Mouse (Mus musculus) heart, embryonic 14.5 days (tissue): ENCODE results near the gene Fzr1. TPM values are rescaled to one million over a fixed set of nuclear protein-coding genes. Genes with fewer than 3 reads are reported as not detected.
A peak's percentile ranks its signal among the peaks of the same experiment; 100 is the strongest.

Source experiments
- ATAC-seq: fragments of 200-750 bp; cut with Nextera tagmentation; 2 replicates; pipeline ENCODE4 v1.8.0; 2017; ENCODE audit warnings: low read depth, moderate TSS enrichment; ENCODE audit not compliant: insufficient number of reproducible peaks, insufficient read depth, low FRiP score
- H3K27ac ChIP-seq, 2 experiments: fragments of 200-500 bp in 1 of 2; fragments of 300-500 bp in 1 of 2; sonication (generic) in 1 of 2; replicated peaks in 1 of 2; 2 replicates each; pipeline ENCODE4 v1.5.1; 2012 to 2014; ENCODE audit warnings: low read depth in 2 of 2, low read length in 2 of 2, control low read depth in 1 of 2, mild to moderate bottlenecking in 1 of 2, mixed read lengths in 1 of 2; ENCODE audit not compliant: control insufficient read depth in 1 of 2, insufficient read depth in 1 of 2
- H3K27me3 ChIP-seq: fragments of 300-500 bp; sonication (generic); 2 replicates; pipeline ENCODE4 v1.6.1; 2014; ENCODE audit warnings: mild to moderate bottlenecking, low read length, control low read depth; ENCODE audit not compliant: control insufficient read depth, insufficient read depth
- H3K36me3 ChIP-seq: fragments of 300-500 bp; sonication (generic); 2 replicates; pipeline ENCODE4 v1.6.1; 2014; ENCODE audit warnings: mild to moderate bottlenecking, control low read depth, low read length, mixed read lengths; ENCODE audit not compliant: control insufficient read depth, insufficient read depth
- H3K4me1 ChIP-seq, 2 experiments: fragments of 200-500 bp in 1 of 2; fragments of 300-500 bp in 1 of 2; sonication (generic) in 1 of 2; 2 replicates each; pipeline ENCODE4 v1.6.1; 2012 to 2014; ENCODE audit warnings: low read length in 2 of 2, control low read depth in 1 of 2, mixed read lengths in 1 of 2; ENCODE audit not compliant: control insufficient read depth in 2 of 2, insufficient read depth in 2 of 2
- H3K4me2 ChIP-seq: fragments of 300-500 bp; sonication (generic); 2 replicates; pipeline ENCODE4 v1.6.1; 2014; ENCODE audit warnings: mild to moderate bottlenecking, low read length
- H3K4me3 ChIP-seq, 2 experiments: fragments of 200-500 bp in 1 of 2; fragments of 300-500 bp in 1 of 2; sonication (generic) in 1 of 2; 2 replicates each; pipeline ENCODE4 v1.5.1; 2012 to 2014; ENCODE audit warnings: low read length in 2 of 2, mild to moderate bottlenecking in 2 of 2, control low read depth in 1 of 2, low read depth in 1 of 2, moderate library complexity in 1 of 2; ENCODE audit not compliant: control insufficient read depth in 1 of 2, insufficient read depth in 1 of 2
- H3K9ac ChIP-seq: fragments of 300-500 bp; sonication (generic); 2 replicates; pipeline ENCODE4 v1.6.1; 2014; ENCODE audit warnings: mild to moderate bottlenecking, low read length
- H3K9me3 ChIP-seq: fragments of 300-500 bp; sonication (generic); 2 replicates; pipeline ENCODE4 v1.6.1; 2016; ENCODE audit warnings: low read length, control low read depth; ENCODE audit not compliant: control insufficient read depth
- WGBS: fragments of 180-500 bp; shearing (Covaris S2); extraction: QIAGEN DNeasy Blood & Tissue Kit; methylation state at CpG from one replicate; pipeline ENCODE4 v1.1.7; 2014; 5-methylcytosine and 5-hydroxymethylcytosine counted together
- polyA plus RNA-seq: library from polyadenylated mRNA; unstranded; fragments of >200 nt; fragmentation: Nextera tagmentation; extraction: Ambion mirVana; gene quantifications from 2 replicates; pipeline ENCODE4 v1.2.1, GENCODE M21; 2014

Gene Fzr1
- polyA plus RNA-seq, 1 experiment from 2014 or later, result 64.6 TPM

GRCm38 (mm10) chr10:81334324-81334723, 44.0 kb downstream of the Fzr1 start:
- Histone ChIP-seq H3K36me3 (peaks cover 3% of the 10 kb centered on the region; the same call in 1 of the 2 replicates), H3K4me2 (no peak overlapping the region), H3K27me3 (no peaks in the 10 kb centered on the region; the same call in 1 of the 2 replicates), H3K4me1 (peaks cover 26 to 28% of the 10 kb centered on the region in 2 experiments), H3K27ac (no peak overlapping the region), H3K4me3 (no peak overlapping the region), H3K9me3 (no peaks in the 10 kb centered on the region), H3K9ac (no peak overlapping the region)
- no peak for ATAC-seq
- WGBS, result 78% methylated on average over 11 of the region's 11 CpGs

- Histone ChIP-seq H3K9me3 (no peaks in the 10 kb centered on the region), H3K27me3 (no peaks in the 10 kb centered on the region), H3K36me3 (peaks cover 4% of the 10 kb centered on the region), H3K4me3 (no peak overlapping the region), H3K27ac (no peak overlapping the region), H3K4me2 (peak overlapping the region; percentile 35), H3K4me1 (peaks cover 43 to 44% of the 10 kb centered on the region in 2 experiments), H3K9ac (peak overlapping the region; percentile 26; the same call in 1 of the 2 replicates)
- 34% methylated on average over 29 of the region's 29 CpGs for WGBS
- ATAC-seq, result no peak
These were observed 46.0 kb downstream of the Fzr1 start for GRCm38 (mm10) chr10:81332277-81332676.

DNA sequence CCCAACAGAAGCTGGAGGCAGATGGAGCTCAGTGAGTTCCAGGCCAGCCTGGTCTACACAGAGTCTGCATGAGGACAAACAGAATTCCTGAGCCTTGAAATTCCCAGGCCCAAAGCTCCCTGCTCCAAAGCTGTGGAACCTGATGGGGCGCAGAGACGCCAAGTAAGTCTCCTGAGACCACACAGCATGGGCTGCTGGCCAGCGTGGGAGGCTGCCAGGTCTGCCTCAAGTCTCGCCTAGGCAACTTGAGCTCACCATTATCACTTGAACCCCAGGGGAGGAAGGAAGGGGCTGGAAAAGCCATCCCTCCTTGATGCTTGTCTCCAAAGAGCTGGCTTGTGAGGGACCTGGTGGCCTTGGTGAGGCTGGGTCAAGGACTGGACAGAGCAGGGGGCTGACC, 48.3 kb downstream of the Fzr1 start:
- H3K4me1 ChIP-seq, result peaks cover 37 to 40% of the 10 kb centered on the region in 2 experiments
- H3K4me3 ChIP-seq, result peak overlapping the region; percentile 4 to 7; a peak in 2 of 4 replicates
- H3K4me2 ChIP-seq, result peak overlapping the region; percentile 52
- peak overlapping the region; percentile 58; the same call in 1 of the 2 replicates for H3K9ac ChIP-seq
- WGBS, result 36% methylated on average over 4 of the region's 4 CpGs
- ATAC-seq, result no peak
- peak overlapping the region; percentile 93 to 96 for H3K27ac ChIP-seq
- no peaks in the 10 kb centered on the region for H3K27me3 ChIP-seq
- peaks cover 26% of the 10 kb centered on the region for H3K36me3 ChIP-seq
- no peaks in the 10 kb centered on the region for H3K9me3 ChIP-seq

DNA sequence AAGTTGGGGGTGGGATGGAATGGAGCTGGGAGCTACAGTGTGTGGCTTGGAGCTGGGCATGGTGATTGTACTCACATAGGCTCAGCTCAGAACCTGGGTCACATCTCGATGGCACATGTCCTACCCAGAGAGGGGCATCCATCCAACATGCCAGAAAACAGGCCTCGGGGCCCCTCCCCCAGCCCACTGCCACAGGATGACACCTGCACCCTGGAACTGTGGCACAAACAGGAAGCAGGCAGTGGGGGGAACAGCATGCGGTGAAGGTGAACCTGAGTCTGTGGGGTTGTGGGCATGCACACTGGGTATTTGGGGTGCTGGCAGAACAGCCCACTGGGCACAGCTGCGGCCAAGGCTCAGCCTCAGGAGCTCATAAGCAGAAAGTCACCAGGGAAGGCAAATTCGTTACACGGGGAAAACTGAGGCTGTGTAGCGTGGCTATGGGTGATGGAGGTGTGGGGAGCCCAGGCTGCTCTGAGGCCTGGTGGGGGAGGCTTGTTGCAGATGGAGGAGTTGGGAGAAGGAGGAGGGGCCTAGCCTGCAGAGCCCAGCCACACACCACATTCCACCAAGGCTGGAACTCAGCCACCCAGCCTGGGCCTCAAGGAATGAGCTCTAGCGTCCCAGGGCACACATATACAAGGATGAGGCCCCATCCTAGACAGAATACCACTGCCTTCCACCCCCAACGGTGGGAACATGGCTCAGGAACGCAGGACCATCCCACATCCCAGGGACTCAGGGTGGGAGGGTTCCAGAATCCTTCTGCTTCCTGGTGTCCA, 48.9 kb downstream of the Fzr1 start:
- peak; percentile 69 for ATAC-seq
- H3K9ac ChIP-seq, result peak overlapping the region; percentile 58
- no peaks in the 10 kb centered on the region for H3K27me3 ChIP-seq
- peaks cover 37 to 40% of the 10 kb centered on the region in 2 experiments for H3K4me1 ChIP-seq
- peak overlapping the region; percentile 52 for H3K4me2 ChIP-seq
- H3K36me3 ChIP-seq, result peaks cover 33% of the 10 kb centered on the region
- WGBS, result 40% methylated on average over 10 of the region's 10 CpGs
- H3K27ac ChIP-seq, result peak overlapping the region; percentile 93 to 96
- no peaks in the 10 kb centered on the region for H3K9me3 ChIP-seq
- peak overlapping the region; percentile 4 to 7; a peak in 3 of 4 replicates for H3K4me3 ChIP-seq

- Histone ChIP-seq H3K27me3 (no peaks in the 10 kb centered on the region), H3K9me3 (no peaks in the 10 kb centered on the region), H3K27ac (peak within 1 kb of the TSS; percentile 93 to 96), H3K9ac (peak within 1 kb of the TSS; percentile 58), H3K36me3 (peaks cover 41% of the 10 kb centered on the region), H3K4me3 (peak within 1 kb of the TSS; percentile 4 to 7; a peak in 3 of 4 replicates), H3K4me2 (peak within 1 kb of the TSS; percentile 52), H3K4me1 (peaks cover 37 to 40% of the 10 kb centered on the region in 2 experiments)
- ATAC-seq, result peak; percentile 32
- 1% methylated on average over 10 of the region's 10 CpGs for WGBS
These were observed 49.9 kb downstream of the Fzr1 start, which contains the start of gene Tbxa2r for GRCm38 (mm10) chr10:81328386-81328785. Gene Tbxa2r (plus strand): TSS chr10:81328731.

DNA sequence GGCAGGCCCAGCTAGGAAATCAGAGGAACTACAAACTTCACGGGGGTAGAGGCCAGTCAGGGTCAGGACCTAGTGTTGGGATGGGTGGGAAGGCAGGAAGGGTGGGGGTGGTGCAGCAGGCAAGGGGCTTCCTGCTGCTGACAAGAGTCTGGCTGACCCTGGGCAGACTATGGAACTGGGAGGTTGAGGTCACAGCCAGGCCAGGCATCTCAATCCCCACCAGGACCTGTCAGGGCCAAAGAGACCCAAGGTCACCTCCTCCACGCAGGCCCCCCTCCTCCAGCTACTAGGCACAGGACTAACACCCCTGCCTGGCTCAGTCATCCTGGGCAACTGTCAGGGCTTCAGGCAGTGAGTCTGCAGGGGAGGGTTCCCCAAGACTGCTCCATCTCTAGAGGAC, 50.4 kb downstream of the Fzr1 start:
- H3K9ac ChIP-seq, result peak overlapping the region; percentile 58
- no peaks in the 10 kb centered on the region for H3K9me3 ChIP-seq
- no peaks in the 10 kb centered on the region for H3K27me3 ChIP-seq
- peak overlapping the region; percentile 93 to 96 for H3K27ac ChIP-seq
- H3K4me2 ChIP-seq, result peak overlapping the region; percentile 52
- H3K36me3 ChIP-seq, result peaks cover 44% of the 10 kb centered on the region
- 11% methylated on average over 2 of the region's 2 CpGs for WGBS
- no peak overlapping the region for H3K4me3 ChIP-seq
- peaks cover 37 to 40% of the 10 kb centered on the region in 2 experiments for H3K4me1 ChIP-seq
- ATAC-seq, result no peak

- Histone ChIP-seq H3K9ac (no peak overlapping the region), H3K4me3 (no peak overlapping the region), H3K4me2 (no peak overlapping the region; the same call in 1 of the 2 replicates), H3K27ac (peak overlapping the region; percentile 42 to 45), H3K4me1 (peaks cover 33 to 40% of the 10 kb centered on the region in 2 experiments), H3K9me3 (no peaks in the 10 kb centered on the region), H3K36me3 (peaks cover 52% of the 10 kb centered on the region), H3K27me3 (no peaks in the 10 kb centered on the region)
- no peak for ATAC-seq
- 51% methylated on average over 6 of the region's 6 CpGs for WGBS
These were observed 51.5 kb downstream of the Fzr1 start for GRCm38 (mm10) chr10:81326858-81327257.
